Mouse (Mus musculus): ENCODE data around the gene Cdt1. TPM values are rescaled to one million over a fixed set of nuclear protein-coding genes. Genes with fewer than 3 reads are reported as not detected.

Gene Cdt1
- polyA plus RNA-seq, 1 experiment, result 7.6 TPM

DNA sequence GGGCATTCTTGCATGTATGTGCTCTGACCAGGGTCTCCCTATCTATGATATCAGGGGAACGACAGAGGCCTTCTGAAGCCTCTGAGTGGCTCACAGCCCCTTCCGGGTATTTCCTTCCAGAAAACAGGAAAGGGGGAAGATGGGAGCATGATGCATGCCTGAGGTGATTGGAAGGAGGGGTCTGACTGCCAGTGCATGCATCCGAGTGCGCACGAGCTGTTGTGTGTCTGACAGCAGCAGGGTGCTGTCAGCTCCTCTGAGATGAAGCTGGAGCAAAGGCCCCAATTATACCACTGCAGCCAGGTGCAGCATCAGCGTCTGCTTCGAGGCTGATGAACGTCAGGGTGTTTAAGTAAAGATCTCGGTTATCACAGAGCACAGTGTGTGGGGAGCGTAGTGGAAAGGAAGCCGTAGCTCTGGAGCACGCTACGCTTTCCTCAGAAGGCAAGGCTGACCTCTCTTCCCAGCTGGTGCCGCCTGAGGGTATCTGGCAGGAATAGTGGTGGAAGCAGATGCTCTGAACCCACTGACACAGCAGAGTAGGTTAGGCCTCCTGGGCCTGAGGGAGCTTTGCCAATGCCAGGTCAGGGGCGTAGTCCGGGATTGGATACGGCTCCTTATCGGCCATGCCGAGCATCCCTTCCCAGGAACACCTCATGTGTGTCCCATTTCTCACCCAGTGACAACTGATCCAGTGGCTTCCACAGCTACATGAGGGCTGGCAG is 26.1 kb downstream of the Cdt1 start:
- Histone ChIP-seq H3K27me3 (ENCODE audit: control insufficient read depth, insufficient read depth, low read length) (no peaks in the 10 kb centered on the region), H3K27ac (ENCODE audit: insufficient read depth, low read length) (0 out of 2 replicates have a peak overlapping the region, but pooled peaks have one; percentile 5), H3K4me1 (ENCODE audit: control insufficient read depth, insufficient read depth, low read length) (peaks cover 16% of the 10 kb centered on the region), H3K4me3 (replicated peaks; ENCODE audit: insufficient read depth, low read depth, low read length) (no peak overlapping the region)
- WGBS, result 24% methylated on average over 19 of the region's 19 CpGs
- TF ChIP-seq POLR2A (IDR thresholded peaks at IDR 0.05; ENCODE audit: borderline replicate concordance, insufficient read depth, low read length) (no peak), CTCF (IDR thresholded peaks at IDR 0.05; ENCODE audit: borderline replicate concordance, insufficient read depth, low read depth, low read length) (no peak)
- DNase-seq, result peak; percentile 58 to 59

GRCm38 (mm10) chr8:122596031-122596430 is 28.2 kb downstream of the Cdt1 start:
- TF ChIP-seq CTCF (IDR thresholded peaks at IDR 0.05; ENCODE audit: borderline replicate concordance, insufficient read depth, low read depth, low read length) (no peak), POLR2A (IDR thresholded peaks at IDR 0.05; ENCODE audit: borderline replicate concordance, insufficient read depth, low read length) (no peak)
- Histone ChIP-seq H3K27ac (ENCODE audit: insufficient read depth, low read length) (no peak overlapping the region), H3K27me3 (ENCODE audit: control insufficient read depth, insufficient read depth, low read length) (no peaks in the 10 kb centered on the region), H3K4me1 (ENCODE audit: control insufficient read depth, insufficient read depth, low read length) (peaks cover 16% of the 10 kb centered on the region), H3K4me3 (replicated peaks; ENCODE audit: insufficient read depth, low read depth, low read length) (no peak overlapping the region)
- WGBS, result 64% methylated on average over 4 of the region's 4 CpGs
- DNase-seq, result no peak

GRCm38 (mm10) chr8:122600666-122601065 is 32.9 kb downstream of the Cdt1 start:
- TF ChIP-seq POLR2A (IDR thresholded peaks at IDR 0.05; ENCODE audit: borderline replicate concordance, insufficient read depth, low read length), result no peak
- TF ChIP-seq CTCF (IDR thresholded peaks at IDR 0.05; ENCODE audit: borderline replicate concordance, insufficient read depth, low read depth, low read length), result no peak
- WGBS, result 75% methylated on average over 9 of the region's 9 CpGs
- Histone ChIP-seq H3K27me3 (ENCODE audit: control insufficient read depth, insufficient read depth, low read length) (no peaks in the 10 kb centered on the region), H3K4me3 (replicated peaks; ENCODE audit: insufficient read depth, low read depth, low read length) (no peak overlapping the region), H3K4me1 (ENCODE audit: control insufficient read depth, insufficient read depth, low read length) (no peaks in the 10 kb centered on the region), H3K27ac (ENCODE audit: insufficient read depth, low read length) (no peak overlapping the region)
- DNase-seq, result no peak

GRCm38 (mm10) chr8:122604640-122605039 is 36.8 kb downstream of the Cdt1 start:
- Histone ChIP-seq H3K27ac (ENCODE audit: insufficient read depth, low read length) (no peak overlapping the region), H3K4me1 (ENCODE audit: control insufficient read depth, insufficient read depth, low read length) (no peaks in the 10 kb centered on the region), H3K4me3 (replicated peaks; ENCODE audit: insufficient read depth, low read depth, low read length) (no peak overlapping the region), H3K27me3 (ENCODE audit: control insufficient read depth, insufficient read depth, low read length) (no peaks in the 10 kb centered on the region)
- WGBS, result 83% methylated on average over 1 of the region's 1 CpGs
- no peak for DNase-seq
- TF ChIP-seq POLR2A (IDR thresholded peaks at IDR 0.05; ENCODE audit: borderline replicate concordance, insufficient read depth, low read length), result no peak
- TF ChIP-seq CTCF (IDR thresholded peaks at IDR 0.05; ENCODE audit: borderline replicate concordance, insufficient read depth, low read depth, low read length), result no peak

DNA sequence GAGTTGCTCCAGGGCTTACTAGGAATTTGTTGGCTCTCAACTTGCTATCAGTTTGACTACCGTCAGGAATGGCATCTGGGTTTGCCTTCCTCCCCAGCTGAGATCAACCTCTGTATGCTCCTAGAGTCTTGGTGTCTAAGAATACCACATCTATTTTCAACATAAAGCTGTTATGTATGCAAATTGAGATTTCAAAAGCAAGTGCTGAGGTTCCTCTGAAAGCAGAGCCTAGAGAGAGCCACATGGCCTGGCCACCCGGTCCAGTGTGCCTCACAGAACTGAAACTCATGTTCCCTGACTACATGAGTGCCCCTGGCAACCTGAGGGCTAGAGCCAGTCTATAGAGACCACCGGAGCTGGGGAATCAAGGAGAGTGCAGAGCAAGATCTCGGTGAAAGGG is 37.6 kb downstream of the Cdt1 start:
- H3K27me3 ChIP-seq (ENCODE audit: control insufficient read depth, insufficient read depth, low read length), result no peaks in the 10 kb centered on the region
- no peaks in the 10 kb centered on the region for H3K4me1 ChIP-seq (ENCODE audit: control insufficient read depth, insufficient read depth, low read length)
- no peak overlapping the region for H3K27ac ChIP-seq (ENCODE audit: insufficient read depth, low read length)
- no peak for DNase-seq
- TF ChIP-seq CTCF (IDR thresholded peaks at IDR 0.05; ENCODE audit: borderline replicate concordance, insufficient read depth, low read depth, low read length), result no peak
- no peak for TF ChIP-seq POLR2A (IDR thresholded peaks at IDR 0.05; ENCODE audit: borderline replicate concordance, insufficient read depth, low read length)
- no peak overlapping the region for H3K4me3 ChIP-seq (replicated peaks; ENCODE audit: insufficient read depth, low read depth, low read length)
- 78% methylated on average over 4 of the region's 4 CpGs for WGBS

- no peak overlapping the region for H3K4me3 ChIP-seq (replicated peaks; ENCODE audit: insufficient read depth, low read depth, low read length)
- H3K4me1 ChIP-seq (ENCODE audit: control insufficient read depth, insufficient read depth, low read length), result no peaks in the 10 kb centered on the region
- no peak for DNase-seq
- TF ChIP-seq CTCF (IDR thresholded peaks at IDR 0.05; ENCODE audit: borderline replicate concordance, insufficient read depth, low read depth, low read length) (no peak), POLR2A (IDR thresholded peaks at IDR 0.05; ENCODE audit: borderline replicate concordance, insufficient read depth, low read length) (no peak)
- WGBS, result 91% methylated on average over 11 of the region's 12 CpGs
- no peak overlapping the region for H3K27ac ChIP-seq (ENCODE audit: insufficient read depth, low read length)
- H3K27me3 ChIP-seq (ENCODE audit: control insufficient read depth, insufficient read depth, low read length), result no peaks in the 10 kb centered on the region
Observed at GRCm38 (mm10) chr8:122606810-122607209, 39.0 kb downstream of the Cdt1 start.

GRCm38 (mm10) chr8:122610209-122610608 is 42.4 kb downstream of the Cdt1 start:
- no peak for DNase-seq
- TF ChIP-seq POLR2A (IDR thresholded peaks at IDR 0.05; ENCODE audit: borderline replicate concordance, insufficient read depth, low read length) (no peak), CTCF (IDR thresholded peaks at IDR 0.05; ENCODE audit: borderline replicate concordance, insufficient read depth, low read depth, low read length) (no peak)
- Histone ChIP-seq H3K4me1 (ENCODE audit: control insufficient read depth, insufficient read depth, low read length) (peaks cover 6% of the 10 kb centered on the region; the same call in 1 of the 2 replicates), H3K27me3 (ENCODE audit: control insufficient read depth, insufficient read depth, low read length) (no peaks in the 10 kb centered on the region), H3K27ac (ENCODE audit: insufficient read depth, low read length) (no peak overlapping the region), H3K4me3 (replicated peaks; ENCODE audit: insufficient read depth, low read depth, low read length) (peak overlapping the region; percentile 36)
- 48% methylated on average over 4 of the region's 4 CpGs for WGBS

GRCm38 (mm10) chr8:122610612-122611277 is 42.9 kb downstream of the Cdt1 start:
- WGBS, result 2% methylated on average over 20 of the region's 20 CpGs
- no peaks in the 10 kb centered on the region for H3K27me3 ChIP-seq (ENCODE audit: control insufficient read depth, insufficient read depth, low read length)
- TF ChIP-seq CTCF (IDR thresholded peaks at IDR 0.05; ENCODE audit: borderline replicate concordance, insufficient read depth, low read depth, low read length), result no peak
- no peak for TF ChIP-seq POLR2A (IDR thresholded peaks at IDR 0.05; ENCODE audit: borderline replicate concordance, insufficient read depth, low read length)
- H3K4me1 ChIP-seq (ENCODE audit: control insufficient read depth, insufficient read depth, low read length), result peaks cover 6% of the 10 kb centered on the region; the same call in 1 of the 2 replicates
- H3K4me3 ChIP-seq (replicated peaks; ENCODE audit: insufficient read depth, low read depth, low read length), result peak overlapping the region; percentile 82
- H3K27ac ChIP-seq (ENCODE audit: insufficient read depth, low read length), result peak overlapping the region; percentile 76
- no peak for DNase-seq
